Mouse (Mus musculus) c-Kit-positive CD71-positive TER-119-positive erythroid progenitor cells, embryonic 14.5 days (primary cell): Measurements from ENCODE around the gene Ppp4r1.

Experiments used
- DNase-seq: peaks from one replicate; pipeline ENCODE4 v3.0.0-alpha.2; 2013; ENCODE audit warnings: low spot score

The Ppp4r1 gene

DNA sequence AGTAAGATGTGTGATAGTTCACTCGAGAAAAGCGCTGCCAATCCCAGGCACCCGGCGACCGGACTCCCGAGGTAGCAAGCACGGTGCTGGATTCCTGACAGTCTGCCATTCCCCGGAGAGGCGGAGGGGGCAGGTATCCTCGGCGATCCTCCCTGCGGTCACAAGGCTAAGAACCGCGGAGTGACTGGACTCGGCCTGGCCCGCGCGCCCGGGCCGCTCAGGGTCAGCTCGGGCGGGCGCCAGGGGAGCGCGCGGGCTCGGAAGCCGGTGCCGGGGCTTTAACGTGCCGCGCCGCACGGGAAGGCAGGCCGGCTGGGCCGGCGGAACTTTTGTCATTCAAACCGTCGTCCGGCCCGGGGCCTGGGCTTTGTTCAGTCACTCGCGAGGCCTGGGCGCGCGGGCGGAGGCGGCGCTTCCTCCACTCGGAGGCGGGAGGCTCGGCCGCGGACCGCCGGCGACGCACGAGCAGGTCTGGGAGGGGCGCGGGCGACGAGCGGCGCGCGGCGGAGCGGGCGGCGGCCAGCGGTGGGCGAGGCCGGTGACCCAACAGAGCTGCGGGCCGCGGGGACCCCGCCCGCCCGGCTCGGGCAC is at the start of gene Ppp4r1:
Ppp4r1 (plus strand) TSS at position 23 of the 591 bp plus-strand sequence.
- DNase-seq, result peak; percentile 52

GRCm38 (mm10) chr17:65732666-65733065 is 49.7 kb upstream of the Ppp4r1 start:
- no peak for DNase-seq

DNA sequence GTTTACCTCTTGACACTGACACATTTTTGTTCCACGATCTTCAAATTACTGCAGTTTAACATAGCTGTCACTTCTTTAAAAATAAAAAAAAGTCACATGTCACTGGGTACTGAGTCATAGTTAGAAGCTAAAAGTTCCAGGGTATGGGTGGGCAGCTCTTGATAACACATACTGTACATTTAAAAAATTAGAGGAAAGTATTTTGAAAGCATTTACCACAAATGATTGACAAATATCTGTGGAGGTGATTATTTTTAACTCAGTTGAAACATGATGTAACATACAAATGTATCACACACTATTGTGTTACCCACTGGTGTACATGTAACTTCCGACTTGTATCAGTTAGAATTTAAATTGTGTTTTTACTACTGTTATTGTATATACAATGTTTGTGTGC is 47.3 kb upstream of the Ppp4r1 start:
- DNase-seq, result no peak

- DNase-seq, result no peak
Measured at GRCm38 (mm10) chr17:65737175-65737574, 45.2 kb upstream of the Ppp4r1 start.

GRCm38 (mm10) chr17:65737622-65738021 is 44.8 kb upstream of the Ppp4r1 start:
- DNase-seq, result no peak

GRCm38 (mm10) chr17:65739874-65740725 is 42.3 kb upstream of the Ppp4r1 start:
- no peak for DNase-seq

- DNase-seq, result no peak
Measured at GRCm38 (mm10) chr17:65741565-65741964, 40.8 kb upstream of the Ppp4r1 start.

DNA sequence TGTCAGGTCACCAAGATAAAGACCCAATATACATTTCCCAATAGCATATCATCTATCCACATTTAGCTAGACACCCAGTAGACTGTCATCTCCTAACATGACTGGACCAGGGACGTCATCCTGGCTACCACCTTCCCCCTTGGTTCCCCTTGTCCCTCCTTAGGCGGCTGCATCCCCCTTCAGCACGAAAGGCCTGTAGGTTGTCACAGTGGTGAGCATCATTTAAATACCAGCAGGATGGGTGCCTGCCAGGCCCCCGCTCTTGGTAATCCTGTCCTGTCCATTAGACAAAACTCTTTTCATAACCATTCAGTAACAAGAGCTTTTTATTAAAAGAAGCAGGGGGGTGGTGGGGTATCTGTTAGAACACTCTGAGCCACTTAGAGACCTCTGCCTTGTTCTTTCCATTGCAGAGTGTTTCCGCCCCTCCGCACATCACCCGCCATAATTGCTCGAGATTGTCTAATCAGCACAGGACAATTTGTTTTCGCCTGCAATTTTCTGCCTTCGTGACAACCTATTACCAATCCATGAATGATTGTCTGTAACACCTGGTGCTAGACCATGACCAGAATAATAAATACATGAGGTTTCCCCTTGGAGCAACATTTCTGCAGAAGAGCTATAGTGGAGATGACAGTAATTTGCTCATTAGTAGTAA is 40.0 kb upstream of the Ppp4r1 start:
- no peak for DNase-seq

GRCm38 (mm10) chr17:65742969-65743368 is 39.4 kb upstream of the Ppp4r1 start:
- DNase-seq, result no peak

DNA sequence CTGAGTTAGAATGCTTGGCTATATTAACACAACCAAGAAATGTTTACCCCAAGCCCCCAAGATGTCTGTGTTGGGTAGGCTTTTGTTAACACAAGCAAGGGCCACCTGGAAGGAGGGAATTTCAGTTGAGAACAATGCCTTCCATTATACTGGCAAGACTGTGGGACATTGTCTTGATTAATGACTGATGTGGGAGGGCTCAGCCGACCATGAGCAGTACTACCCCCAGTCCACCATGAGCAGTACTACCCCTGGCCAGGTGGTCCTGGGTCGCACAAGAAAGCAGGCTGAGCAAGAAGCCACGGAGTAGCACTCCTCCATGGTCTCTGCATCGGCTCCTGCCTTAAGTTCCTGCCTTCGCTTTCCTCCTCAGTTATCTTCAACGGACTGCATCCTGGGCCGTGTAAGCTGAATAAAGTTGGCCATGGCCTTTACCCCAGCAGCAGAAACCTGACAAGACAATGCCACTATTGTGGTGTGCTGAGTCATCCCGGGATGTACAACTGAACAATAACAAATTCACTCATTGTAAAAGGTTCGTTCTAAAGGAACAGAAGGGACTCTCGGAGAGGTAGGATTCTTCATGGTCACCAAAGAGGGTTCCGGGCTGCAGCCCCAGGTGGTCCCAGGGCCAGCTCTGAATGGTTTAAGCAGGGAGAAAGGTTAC is 38.6 kb upstream of the Ppp4r1 start:
- DNase-seq, result no peak

GRCm38 (mm10) chr17:65746314-65746713 is 36.1 kb upstream of the Ppp4r1 start:
- no peak for DNase-seq

- no peak for DNase-seq
Measured at GRCm38 (mm10) chr17:65748997-65749396, 33.4 kb upstream of the Ppp4r1 start.

- no peak for DNase-seq
Measured at GRCm38 (mm10) chr17:65749803-65750202, 32.6 kb upstream of the Ppp4r1 start.

- peak; percentile 30 for DNase-seq
Measured at GRCm38 (mm10) chr17:65750301-65750700, 32.1 kb upstream of the Ppp4r1 start.

DNA sequence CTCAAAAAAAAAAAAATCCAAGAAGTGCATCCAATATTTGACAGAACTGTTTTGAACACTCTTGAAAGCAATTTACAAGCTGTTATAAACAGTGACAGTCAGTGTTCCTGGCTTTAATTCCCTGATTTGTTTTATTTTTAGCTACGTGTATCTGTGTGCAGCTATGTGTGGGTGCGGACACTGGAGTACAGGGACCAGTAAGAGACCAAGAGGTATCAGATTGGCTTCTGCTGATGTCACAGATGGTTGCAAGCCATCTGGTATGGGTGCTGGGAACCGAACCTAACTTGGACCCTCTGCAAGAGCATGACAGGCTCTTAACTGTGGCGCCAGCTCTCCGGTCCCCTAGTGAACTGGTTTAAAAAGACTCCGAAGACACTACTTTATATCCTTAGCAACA is 29.2 kb upstream of the Ppp4r1 start:
- DNase-seq, result no peak

DNA sequence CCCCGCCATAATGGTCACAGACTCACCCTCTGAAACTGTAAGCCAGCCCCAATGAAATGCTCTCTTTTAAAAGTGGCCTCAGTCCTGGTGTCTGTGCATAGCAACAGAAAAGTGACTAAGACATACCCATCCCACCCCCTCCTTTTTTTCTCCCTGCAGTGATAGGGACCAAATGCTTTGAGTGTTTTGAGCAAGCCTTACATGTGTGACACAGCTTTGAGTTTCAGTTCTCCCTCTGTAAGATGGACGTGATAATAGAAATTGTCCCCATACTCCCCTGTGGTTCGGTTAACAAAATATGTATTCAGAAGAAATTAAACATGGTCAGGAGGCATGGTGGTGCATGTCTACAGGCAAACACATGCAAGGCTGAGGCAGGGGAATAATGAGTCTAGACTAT is 26.5 kb upstream of the Ppp4r1 start:
- DNase-seq, result no peak

- no peak for DNase-seq
Measured at GRCm38 (mm10) chr17:65757150-65757549, 25.2 kb upstream of the Ppp4r1 start.

- DNase-seq, result no peak
Measured at GRCm38 (mm10) chr17:65763221-65763620, 19.2 kb upstream of the Ppp4r1 start.

DNA sequence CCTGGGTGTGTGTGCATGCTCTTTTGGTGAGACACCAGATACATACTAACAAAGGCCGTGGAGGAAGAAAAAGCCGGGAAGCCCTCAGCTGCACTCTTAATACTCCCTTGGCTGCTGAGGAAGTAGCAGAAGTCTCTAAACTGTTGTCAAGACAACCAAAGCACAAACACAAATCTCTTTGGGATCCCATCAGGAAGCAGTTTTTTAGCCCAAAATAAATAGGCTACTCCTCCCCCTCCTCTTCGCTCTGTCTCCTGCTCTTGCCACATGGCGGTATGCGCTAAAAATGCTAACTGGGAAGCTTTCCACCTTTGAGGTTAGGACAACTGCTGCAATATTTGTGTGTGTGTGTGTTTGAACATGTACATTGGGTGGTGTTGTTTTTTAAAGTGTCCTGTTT is 13.9 kb upstream of the Ppp4r1 start:
- DNase-seq, result no peak

DNA sequence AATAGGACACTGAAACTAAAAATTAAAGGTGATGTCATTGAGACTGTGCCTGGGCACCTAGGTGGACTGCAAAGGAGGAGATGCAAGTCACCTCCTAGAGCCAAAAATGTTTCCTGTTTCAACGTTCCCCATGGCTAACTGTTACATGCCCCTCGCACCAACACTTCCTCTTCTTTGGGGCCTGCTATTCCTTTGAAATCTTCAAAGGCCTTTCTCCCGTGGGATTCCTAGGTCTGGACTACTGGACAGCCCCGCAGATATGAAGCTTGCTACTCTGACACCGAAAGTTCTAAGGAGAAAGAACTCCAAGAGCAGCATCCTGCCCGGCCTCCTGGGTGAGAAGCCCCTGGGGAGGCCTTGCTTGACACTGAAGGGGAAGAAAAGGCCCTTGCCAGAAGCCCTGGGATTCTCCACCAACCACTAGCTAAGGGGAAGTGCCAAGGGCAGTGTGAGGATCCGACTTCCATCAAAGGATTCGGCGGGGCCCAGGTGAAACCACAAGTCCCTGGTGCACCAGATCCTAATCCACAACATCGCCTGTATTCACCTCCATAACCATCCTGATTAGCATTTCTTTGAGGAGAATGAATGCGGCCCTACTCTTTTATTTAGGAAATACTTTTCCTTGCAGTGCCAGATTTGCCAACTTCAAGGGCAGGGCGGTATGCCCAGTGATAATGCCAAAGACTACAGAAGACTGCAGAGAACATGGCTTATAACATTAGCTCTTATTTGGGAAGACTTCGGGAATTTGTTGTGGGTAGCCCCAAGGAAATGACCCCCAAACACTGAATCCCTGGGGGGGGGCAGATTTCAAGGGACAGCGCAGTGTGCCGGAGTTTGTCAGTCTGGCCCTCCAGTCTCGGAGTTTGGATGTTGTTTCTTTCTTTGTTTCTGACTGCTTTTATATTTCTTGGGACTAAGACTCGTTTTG is 11.1 kb upstream of the Ppp4r1 start:
- no peak for DNase-seq
